Mouse (Mus musculus) G1E (cell line): Measurements from ENCODE around the gene Nlrp2.

Source experiments
- CTCF ChIP-seq: IDR thresholded peaks from 2 replicates; pipeline ENCODE4 v1.5.1; 2012; ENCODE audit warnings: low read depth, low read length, inconsistent platforms, mixed read lengths
- GATA1 ChIP-seq: IDR thresholded peaks from 2 replicates; pipeline ENCODE4 v1.6.1; 2012; ENCODE audit warnings: borderline replicate concordance, low read length, inconsistent platforms, mixed read lengths

DNA sequence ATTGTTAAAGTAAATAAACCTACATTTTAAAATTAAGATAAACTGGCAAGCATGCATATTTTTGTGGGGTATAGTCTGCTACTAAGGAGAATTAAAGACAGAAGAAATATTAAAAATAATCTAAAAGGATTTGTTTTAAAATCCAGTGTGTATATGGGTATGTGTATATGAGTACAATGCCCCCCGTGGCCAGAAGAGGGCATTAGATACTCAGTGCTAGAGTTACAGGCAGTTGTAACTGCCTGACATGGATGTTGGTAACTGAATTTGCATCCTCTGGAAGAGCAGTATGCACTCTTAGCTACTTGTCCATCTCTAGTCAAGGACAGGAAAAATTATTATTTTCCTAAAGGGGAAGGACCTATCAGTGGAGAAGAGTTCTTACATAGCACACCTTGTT, 62.6 kb downstream of the Nlrp2 start:
- TF ChIP-seq CTCF (no peak), GATA1 (no peak)
